Mouse (Mus musculus) C2C12 (cell line): ENCODE data around the gene Ager.

Source experiments
- CEBPB ChIP-seq: IDR thresholded peaks from one replicate; pipeline ENCODE4 v1.6.1; 2011; ENCODE audit warnings: low read depth, mild to moderate bottlenecking, control low read depth, moderate library complexity
- CTCF ChIP-seq: IDR thresholded peaks from one replicate; pipeline ENCODE4 v1.5.1; 2011; ENCODE audit not compliant: control insufficient read depth, insufficient read depth, insufficient read length
- FOSL1 ChIP-seq: IDR thresholded peaks from one replicate; pipeline ENCODE4 v1.8.0; 2011; ENCODE audit warnings: mild to moderate bottlenecking, low read length; ENCODE audit not compliant: poor library complexity, insufficient read depth, severe bottlenecking
- MAX ChIP-seq: IDR thresholded peaks from one replicate; pipeline ENCODE4 v1.6.1; 2011; ENCODE audit warnings: mild to moderate bottlenecking, control low read depth
- USF1 ChIP-seq: IDR thresholded peaks from one replicate; pipeline ENCODE4 v1.6.1; 2011; ENCODE audit warnings: low read depth, mild to moderate bottlenecking, control low read depth, moderate library complexity

DNA sequence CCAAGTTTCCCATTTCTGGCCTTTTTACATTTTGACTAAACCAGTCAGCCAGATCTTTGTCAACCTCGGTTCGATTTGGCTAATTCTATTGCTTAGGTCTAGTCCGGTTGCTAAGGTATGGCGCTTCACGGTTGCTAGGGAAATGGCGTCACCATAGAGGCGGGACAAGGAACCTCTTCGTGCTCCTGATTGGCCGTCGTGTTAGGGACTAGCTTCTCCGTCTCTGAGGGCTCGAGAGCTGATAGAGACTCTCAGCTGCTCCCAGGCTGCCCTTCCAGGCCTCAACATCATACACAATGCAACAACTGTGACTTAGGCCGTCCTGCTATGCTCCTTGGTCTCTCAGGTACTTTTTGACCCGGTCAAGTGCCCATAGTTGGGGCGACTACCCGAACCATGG is 46.9 kb downstream of the Ager start, which contains the start of gene Fkbpl:
- TF ChIP-seq MAX: no peak
- no peak for TF ChIP-seq CTCF
- TF ChIP-seq CEBPB: no peak
- no peak for TF ChIP-seq USF1
- no peak for TF ChIP-seq FOSL1
